ENCODE assay signal across 9 mouse cellular contexts in genomic region chr1:155537005-155537642, GRCm38 (mm10). TPM values are rescaled to one million over a fixed set of nuclear protein-coding genes. Genes with fewer than 3 reads are reported as not detected.
DNase-seq lines count a peak whose midpoint lies in the region; ATAC-seq and TF ChIP-seq lines count a peak whose summit lies in the region.
"Had no signal": no experiment of that assay in that cellular context is flagged by ENCODE, and none has a peak within 500 bp of the region (broad histone marks: within the 10 kb centered on the region; RNA-seq: fewer than 3 reads in every experiment).

No protein-coding gene starts in this region.

- TF ChIP-seq CTCF in intestine, postnatal 0 days (IDR thresholded peaks at IDR 0.05; ENCODE audit: low read depth), result peak; percentile 83
- TF ChIP-seq CTCF in C2C12 (IDR thresholded peaks at IDR 0.05; ENCODE audit: control insufficient read depth, insufficient read depth, insufficient read length), result peak; percentile 16

- no peaks in the 10 kb centered on the region for H3K79me2 ChIP-seq in C2C12 (ENCODE audit: control insufficient read depth, insufficient read depth)

- no peaks in the 10 kb centered on the region for H3K27me3 ChIP-seq in intestine, postnatal 0 days (replicated peaks; ENCODE audit: control insufficient read depth, insufficient read depth, low read length)
- no peaks in the 10 kb centered on the region for H3K27me3 ChIP-seq in intestine, embryonic 15.5 days (replicated peaks)
- no peaks in the 10 kb centered on the region for H3K27me3 ChIP-seq in C2C12 (ENCODE audit: control insufficient read depth, insufficient read depth, insufficient read length)
- no peaks in the 10 kb centered on the region for H3K27me3 ChIP-seq in midbrain, embryonic 15.5 days (replicated peaks)
- H3K27me3 ChIP-seq: embryonic facial prominence, embryonic 15.5 days had no signal

- WGBS in intestine, postnatal 0 days, result 2% methylated on average over 2 of the region's 2 CpGs
- 2% methylated on average over 2 of the region's 2 CpGs for WGBS in intestine, embryonic 15.5 days
- WGBS in midbrain, embryonic 15.5 days, result 1% methylated on average over 2 of the region's 2 CpGs

- no peaks in the 10 kb centered on the region for H3K4me1 ChIP-seq in intestine, postnatal 0 days (replicated peaks; ENCODE audit: control insufficient read depth, insufficient read depth, low read length)
- no peaks in the 10 kb centered on the region for H3K4me1 ChIP-seq in intestine, embryonic 15.5 days (replicated peaks)
- H3K4me1 ChIP-seq in midbrain, embryonic 15.5 days, result no peaks in the 10 kb centered on the region
- H3K4me1 ChIP-seq: embryonic facial prominence, embryonic 15.5 days had no signal

- ATAC-seq in intestine, postnatal 0 days, result no peak
- no peak for ATAC-seq in intestine, embryonic 15.5 days
- 0 out of 2 replicates have a peak, but pooled peaks have one; percentile 48 for ATAC-seq in midbrain, embryonic 15.5 days (replicated peaks)

- H3K4me3 ChIP-seq in intestine, postnatal 0 days (ENCODE audit: low read depth, low read length), result no peak overlapping the region
- no peak overlapping the region for H3K4me3 ChIP-seq in intestine, embryonic 15.5 days (replicated peaks)
- H3K4me3 ChIP-seq in C2C12 (ENCODE audit: insufficient read depth, poor library complexity, severe bottlenecking), result no peak overlapping the region
- no peak overlapping the region for H3K4me3 ChIP-seq in midbrain, embryonic 15.5 days
- H3K4me3 ChIP-seq: embryonic facial prominence, embryonic 15.5 days had no signal

- 0 out of 2 replicates have a peak, but pooled peaks cover 3% of the 10 kb centered on the region for H3K9me3 ChIP-seq in intestine, postnatal 0 days (ENCODE audit: control insufficient read depth)
- no peaks in the 10 kb centered on the region for H3K9me3 ChIP-seq in intestine, embryonic 15.5 days
- no peaks in the 10 kb centered on the region for H3K9me3 ChIP-seq in midbrain, embryonic 15.5 days
- H3K9me3 ChIP-seq: embryonic facial prominence, embryonic 15.5 days had no signal

- no peak overlapping the region for H3ac ChIP-seq in C2C12 (ENCODE audit: control insufficient read depth, insufficient read length, low read depth)

- H3K27ac ChIP-seq in intestine, postnatal 0 days (ENCODE audit: low read depth, low read length), result no peak overlapping the region
- no peak overlapping the region for H3K27ac ChIP-seq in intestine, embryonic 15.5 days
- no peak overlapping the region for H3K27ac ChIP-seq in midbrain, embryonic 15.5 days
- H3K27ac ChIP-seq: embryonic facial prominence, embryonic 15.5 days had no signal

- H3K79me3 ChIP-seq in C2C12 (ENCODE audit: low read depth), result no peaks in the 10 kb centered on the region

- no peaks in the 10 kb centered on the region for H3K36me3 ChIP-seq in intestine, postnatal 0 days (ENCODE audit: control insufficient read depth, insufficient read depth)
- no peaks in the 10 kb centered on the region for H3K36me3 ChIP-seq in intestine, embryonic 15.5 days
- H3K36me3 ChIP-seq in C2C12 (ENCODE audit: control insufficient read depth, insufficient read depth), result no peaks in the 10 kb centered on the region
- no peaks in the 10 kb centered on the region for H3K36me3 ChIP-seq in midbrain, embryonic 15.5 days (replicated peaks)
- H3K36me3 ChIP-seq: embryonic facial prominence, embryonic 15.5 days had no signal

- no peak overlapping the region for H3K4me2 ChIP-seq in intestine, postnatal 0 days (replicated peaks; ENCODE audit: low read depth)
- no peak overlapping the region for H3K4me2 ChIP-seq in intestine, embryonic 15.5 days (replicated peaks)
- no peak overlapping the region for H3K4me2 ChIP-seq in midbrain, embryonic 15.5 days
- H3K4me2 ChIP-seq: embryonic facial prominence, embryonic 15.5 days had no signal

- H3K9ac ChIP-seq in intestine, postnatal 0 days (ENCODE audit: low read depth, low read length), result no peak overlapping the region
- H3K9ac ChIP-seq in intestine, embryonic 15.5 days, result no peak overlapping the region
- no peak overlapping the region for H3K9ac ChIP-seq in midbrain, embryonic 15.5 days
- H3K9ac ChIP-seq: embryonic facial prominence, embryonic 15.5 days had no signal

- DNase-seq in Muller cell, postnatal 12 days (ENCODE audit: inconsistent ontology term), result peak; percentile 48
- DNase-seq in embryo, embryonic 11.5 days (ENCODE audit: low read depth, low spot score), result peak; percentile 58
- DNase-seq in kidney, postnatal 14 days, result peak; percentile 72
- no peak for DNase-seq in urinary bladder, postnatal 36 days (ENCODE audit: low spot score in 2 of 2)

TF ChIP-seq in C2C12, 6 proteins besides CTCF, POLR2A, EP300 and RAD21:
- TF ChIP-seq MAX (IDR thresholded peaks at IDR 0.05) (no peak), MYOD1 (IDR thresholded peaks at IDR 0.05; ENCODE audit: control insufficient read depth, insufficient read length, low read depth) (no peak), FOSL1 (IDR thresholded peaks at IDR 0.05; ENCODE audit: insufficient read depth, low read length, poor library complexity, severe bottlenecking) (no peak), CEBPB (IDR thresholded peaks at IDR 0.05; ENCODE audit: low read depth) (no peak), MYOG (IDR thresholded peaks at IDR 0.05; ENCODE audit: control insufficient read depth, extremely low read depth, insufficient read length) (no peak), USF1 (IDR thresholded peaks at IDR 0.05; ENCODE audit: low read depth) (no peak)

RNA-seq across cellular contexts. Expression of gene Acbd6, which starts 20.8 kb away (rescaled TPM):
- polyA plus RNA-seq in intestine, postnatal 0 days (2015; fragmentation: Nextera tagmentation; extraction: Ambion mirVana), result 49.4 and 49.7 TPM in 2 replicates
- polyA plus RNA-seq in intestine, embryonic 15.5 days (2015; fragmentation: Nextera tagmentation; extraction: Ambion mirVana), result 64.8 and 71.5 TPM in 2 replicates
- polyA plus RNA-seq in C2C12 (2012; fragmentation: generic; extraction: Trizol), result 70.3 TPM
- polyA plus RNA-seq in midbrain, embryonic 15.5 days (2015; fragmentation: Nextera tagmentation; extraction: Ambion mirVana), result 89.3 and 93.8 TPM in 2 replicates

Comparison
In these comparisons a context has a peak if more than half of its experiments do, and no peak if none do; other contexts are left out.
1. DNase-seq: peak in Muller cell, postnatal 12 days (single experiment), embryo, embryonic 11.5 days (single experiment) and kidney, postnatal 14 days (single experiment); none in urinary bladder, postnatal 36 days (0 of 2).